Mouse (Mus musculus) myocyte (in vitro differentiated cells): ENCODE results near the gene Olfr159.

Experiments used
- CEBPB ChIP-seq: IDR thresholded peaks from 2 replicates; pipeline ENCODE4 v1.6.1; 2011; ENCODE audit warnings: mild to moderate bottlenecking, moderate library complexity; ENCODE audit not compliant: poor library complexity, insufficient read depth, severe bottlenecking
- E2F4 ChIP-seq: IDR thresholded peaks from one replicate; pipeline ENCODE4 v1.6.1; 2011; ENCODE audit warnings: mild to moderate bottlenecking, control low read depth, moderate library complexity; ENCODE audit not compliant: insufficient read depth
- MAX ChIP-seq: IDR thresholded peaks from one replicate; pipeline ENCODE4 v1.6.1; 2011; ENCODE audit warnings: low read depth, mild to moderate bottlenecking, control low read depth
- MYOD1 ChIP-seq, 3 experiments: IDR thresholded peaks; one replicate each; pipeline ENCODE4 v1.6.1; 2011; ENCODE audit warnings: control low read depth in 2 of 3, low read depth in 2 of 3, mild to moderate bottlenecking in 2 of 3, moderate library complexity in 1 of 3; ENCODE audit not compliant: insufficient read length in 2 of 3, control insufficient read depth in 1 of 3
- MYOG ChIP-seq, 3 experiments: IDR thresholded peaks; one replicate each; pipeline ENCODE4 v1.6.1; 2011; ENCODE audit warnings: control low read depth in 2 of 3, low read depth in 2 of 3, mild to moderate bottlenecking in 2 of 3; ENCODE audit not compliant: insufficient read length in 2 of 3, control insufficient read depth in 1 of 3, insufficient read depth in 1 of 3
- POLR2A ChIP-seq: IDR thresholded peaks from one replicate; pipeline ENCODE4 v1.6.1; 2011; ENCODE audit warnings: low read depth, mild to moderate bottlenecking, control low read depth, moderate library complexity; ENCODE audit not compliant: insufficient read length
- POLR2AphosphoS2 ChIP-seq: IDR thresholded peaks from one replicate; pipeline ENCODE4 v1.6.1; 2011; ENCODE audit warnings: low read depth, control low read depth; ENCODE audit not compliant: insufficient read length
- REST ChIP-seq: IDR thresholded peaks from one replicate; pipeline ENCODE4 v1.6.1; 2011; ENCODE audit warnings: mild to moderate bottlenecking, control low read depth, moderate library complexity; ENCODE audit not compliant: insufficient read depth, insufficient read length
- SRF ChIP-seq: IDR thresholded peaks from one replicate; pipeline ENCODE4 v1.6.1; 2011; ENCODE audit warnings: low read depth; ENCODE audit not compliant: control insufficient read depth, insufficient read length
- TCF12 ChIP-seq: IDR thresholded peaks from one replicate; pipeline ENCODE4 v1.6.1; 2011; ENCODE audit warnings: mild to moderate bottlenecking, control low read depth; ENCODE audit not compliant: poor library complexity, insufficient read depth, severe bottlenecking
- TCF3 ChIP-seq: IDR thresholded peaks from one replicate; pipeline ENCODE4 v1.6.1; 2011; ENCODE audit warnings: low read depth, control low read depth; ENCODE audit not compliant: insufficient read length
- USF1 ChIP-seq: IDR thresholded peaks from one replicate; pipeline ENCODE4 v1.6.1; 2011; ENCODE audit warnings: low read depth, mild to moderate bottlenecking, control low read depth, moderate library complexity

DNA sequence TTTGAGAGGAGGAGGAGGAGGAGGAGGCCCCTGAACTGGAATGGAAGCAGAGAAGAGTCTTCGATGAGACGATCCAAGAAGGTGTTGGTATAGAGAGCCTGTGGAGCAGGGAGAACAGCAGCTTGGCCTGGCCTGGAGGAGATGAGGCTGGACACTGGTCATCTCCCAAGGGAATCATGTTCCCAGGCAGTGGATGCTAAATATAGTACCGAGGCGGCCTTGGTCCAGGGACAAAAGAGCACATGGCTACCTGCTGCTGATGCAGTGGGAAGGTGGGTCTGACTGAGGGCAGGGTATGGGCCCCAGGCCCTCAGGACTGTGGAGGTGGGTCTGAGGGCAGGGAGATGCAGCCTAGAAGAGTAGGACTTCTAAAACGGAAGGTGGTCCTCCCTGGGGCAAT, 37.6 kb downstream of the Olfr159 start:
- TF ChIP-seq POLR2A (no peak), MYOG (IDR thresholded peaks at IDR 0.05; ENCODE audit: control insufficient read depth in 1 of 3, insufficient read depth in 1 of 3, insufficient read length in 2 of 3, low read depth in 2 of 3) (no peak), E2F4 (no peak), TCF12 (no peak), TCF3 (no peak), USF1 (no peak), MAX (no peak), CEBPB (no peak), MYOD1 (IDR thresholded peaks at IDR 0.05; ENCODE audit: control insufficient read depth in 1 of 3, insufficient read length in 2 of 3, low read depth in 2 of 3) (no peak), SRF (no peak), REST (no peak), POLR2AphosphoS2 (no peak)
